7 mouse cellular contexts compared by ENCODE assay signal in genomic region chr15:78801971-78802741, GRCm38 (mm10). TPM values are rescaled to one million over a fixed set of nuclear protein-coding genes. Genes with fewer than 3 reads are reported as not detected.
DNase-seq lines count a peak whose midpoint lies in the region; ATAC-seq and TF ChIP-seq lines count a peak whose summit lies in the region.

No protein-coding gene starts in this region.

- peak overlapping the region; percentile 94 for H3K9ac ChIP-seq in heart, embryonic 16.5 days (ENCODE audit: low read length)
- H3K9ac ChIP-seq in limb, embryonic 12.5 days (replicated peaks), result peak overlapping the region; percentile 54; the same call in 1 of the 2 replicates
- peak overlapping the region; percentile 36 for H3K9ac ChIP-seq in midbrain, embryonic 15.5 days

- no peak for DNase-seq in adipocyte (ENCODE audit: low spot score)
- DNase-seq in urinary bladder, postnatal 25 days (ENCODE audit: low spot score), result no peak

- H3K27me3 ChIP-seq in E14TG2a.4 (ENCODE audit: insufficient read depth, low read length), result peaks cover 74% of the 10 kb centered on the region
- H3K27me3 ChIP-seq in heart, embryonic 16.5 days (ENCODE audit: control insufficient read depth, insufficient read depth, low read length), result peaks cover 9% of the 10 kb centered on the region
- peaks cover 98% of the 10 kb centered on the region for H3K27me3 ChIP-seq in limb, embryonic 12.5 days
- peaks cover 36% of the 10 kb centered on the region for H3K27me3 ChIP-seq in midbrain, embryonic 15.5 days (replicated peaks)

- H3K4me2 ChIP-seq in heart, embryonic 16.5 days (ENCODE audit: low read depth, low read length), result peak overlapping the region; percentile 98
- H3K4me2 ChIP-seq in limb, embryonic 12.5 days, result peak overlapping the region; percentile 75
- peak overlapping the region; percentile 68 for H3K4me2 ChIP-seq in midbrain, embryonic 15.5 days

- 5% methylated on average over 67 of the region's 67 CpGs for WGBS in heart, embryonic 16.5 days
- WGBS in limb, embryonic 12.5 days, result 5% methylated on average over 64 of the region's 67 CpGs
- WGBS in midbrain, embryonic 15.5 days, result 4% methylated on average over 67 of the region's 67 CpGs

- ATAC-seq in heart, embryonic 16.5 days (replicated peaks; ENCODE audit: extremely low read depth, insufficient read depth, low FRiP score), result peak; percentile 28
- ATAC-seq in limb, embryonic 12.5 days (ENCODE audit: insufficient number of reproducible peaks, insufficient read depth, low FRiP score, low TSS enrichment, low read depth), result no peak
- ATAC-seq in midbrain, embryonic 15.5 days (replicated peaks), result no peak

- peak overlapping the region; percentile 83 for H3K4me3 ChIP-seq in E14TG2a.4 (replicated peaks; ENCODE audit: low read length)
- H3K4me3 ChIP-seq in bone marrow macrophage, adult 2 months (ENCODE audit: insufficient read depth, low read length), result peak overlapping the region; percentile 51
- peak overlapping the region; percentile 80 for H3K4me3 ChIP-seq in heart, embryonic 16.5 days (ENCODE audit: low read length)
- peak overlapping the region; percentile 56 for H3K4me3 ChIP-seq in limb, embryonic 12.5 days (replicated peaks)
- H3K4me3 ChIP-seq in midbrain, embryonic 15.5 days, result peak overlapping the region; percentile 42

- H3K36me3 ChIP-seq in E14TG2a.4 (ENCODE audit: insufficient read depth, low read length), result peaks cover 3% of the 10 kb centered on the region; the same call in 1 of the 2 replicates
- peaks cover 2% of the 10 kb centered on the region; the same call in 1 of the 2 replicates for H3K36me3 ChIP-seq in heart, embryonic 16.5 days (ENCODE audit: control insufficient read depth, insufficient read depth)
- no peaks in the 10 kb centered on the region for H3K36me3 ChIP-seq in limb, embryonic 12.5 days
- H3K36me3 ChIP-seq in midbrain, embryonic 15.5 days (replicated peaks), result no peaks in the 10 kb centered on the region

- TF ChIP-seq POLR2A in bone marrow macrophage, adult 2 months (IDR thresholded peaks at IDR 0.05; ENCODE audit: borderline replicate concordance, low read depth, low read length), result no peak

- peaks cover 47% of the 10 kb centered on the region for H3K4me1 ChIP-seq in E14TG2a.4 (replicated peaks; ENCODE audit: low read depth, low read length)
- no peaks in the 10 kb centered on the region for H3K4me1 ChIP-seq in bone marrow macrophage, adult 2 months (ENCODE audit: control insufficient read depth, insufficient read depth, low read length)
- peaks cover 43% of the 10 kb centered on the region for H3K4me1 ChIP-seq in heart, embryonic 16.5 days (ENCODE audit: control insufficient read depth, insufficient read depth, low read length)
- H3K4me1 ChIP-seq in limb, embryonic 12.5 days (replicated peaks), result peaks cover 18% of the 10 kb centered on the region
- H3K4me1 ChIP-seq in midbrain, embryonic 15.5 days, result peaks cover 25% of the 10 kb centered on the region

- no peak overlapping the region for H3K27ac ChIP-seq in bone marrow macrophage, adult 2 months (ENCODE audit: insufficient read depth, low read depth, low read length)
- H3K27ac ChIP-seq in heart, embryonic 16.5 days (ENCODE audit: low read length), result peak overlapping the region; percentile 90
- no peak overlapping the region for H3K27ac ChIP-seq in limb, embryonic 12.5 days
- H3K27ac ChIP-seq in midbrain, embryonic 15.5 days, result no peak overlapping the region

- no peak for TF ChIP-seq CTCF in E14TG2a.4 (conservative IDR thresholded peaks at IDR 0.05; ENCODE audit: low read length)
- no peak for TF ChIP-seq CTCF in bone marrow macrophage, adult 2 months (IDR thresholded peaks at IDR 0.05; ENCODE audit: low read depth, low read length)

- no peaks in the 10 kb centered on the region for H3K9me3 ChIP-seq in E14TG2a.4 (ENCODE audit: low read length)
- no peaks in the 10 kb centered on the region for H3K9me3 ChIP-seq in heart, embryonic 16.5 days (replicated peaks; ENCODE audit: control insufficient read depth, low read length)
- H3K9me3 ChIP-seq in limb, embryonic 12.5 days, result no peaks in the 10 kb centered on the region
- no peaks in the 10 kb centered on the region for H3K9me3 ChIP-seq in midbrain, embryonic 15.5 days

RNA-seq across cellular contexts. Expression of gene Card10, which starts 0.7 kb away (rescaled TPM):
- polyA plus RNA-seq in bone marrow macrophage, adult 2 months (2012; ENCODE audit: insufficient read depth, insufficient read length, missing spikeins), result 0.23 TPM in 1 of 2 replicates, not detected in the other
- 6.3 and 7.4 TPM in 2 replicates for polyA plus RNA-seq in heart, embryonic 16.5 days (2015; fragmentation: Nextera tagmentation; extraction: Ambion mirVana)
- 3.3 and 4.2 TPM in 2 replicates for polyA plus RNA-seq in limb, embryonic 12.5 days (2016; fragmentation: Nextera tagmentation; extraction: Ambion mirVana)
- 2.1 and 2.3 TPM in 2 replicates for polyA plus RNA-seq in midbrain, embryonic 15.5 days (2015; fragmentation: Nextera tagmentation; extraction: Ambion mirVana)

RNA-seq across cellular contexts. Expression of gene Mfng, which starts 28.9 kb away (rescaled TPM):
- polyA plus RNA-seq in bone marrow macrophage, adult 2 months (2012; ENCODE audit: insufficient read depth, insufficient read length, missing spikeins), result 14.0 and 16.2 TPM in 2 replicates
- 19.6 and 19.8 TPM in 2 replicates for polyA plus RNA-seq in heart, embryonic 16.5 days (2015; fragmentation: Nextera tagmentation; extraction: Ambion mirVana)
- polyA plus RNA-seq in limb, embryonic 12.5 days (2016; fragmentation: Nextera tagmentation; extraction: Ambion mirVana), result 12.1 and 12.4 TPM in 2 replicates
- polyA plus RNA-seq in midbrain, embryonic 15.5 days (2015; fragmentation: Nextera tagmentation; extraction: Ambion mirVana), result 27.1 and 30.1 TPM in 2 replicates

RNA-seq across cellular contexts. Expression of gene Cdc42ep1, which starts 40.3 kb away (rescaled TPM):
- polyA plus RNA-seq in bone marrow macrophage, adult 2 months (2012; ENCODE audit: insufficient read depth, insufficient read length, missing spikeins), result 0.31 and 0.36 TPM in 2 replicates
- polyA plus RNA-seq in heart, embryonic 16.5 days (2015; fragmentation: Nextera tagmentation; extraction: Ambion mirVana), result 29.4 and 38.7 TPM in 2 replicates
- polyA plus RNA-seq in limb, embryonic 12.5 days (2016; fragmentation: Nextera tagmentation; extraction: Ambion mirVana), result 14.3 and 15.8 TPM in 2 replicates
- 13.1 and 15.7 TPM in 2 replicates for polyA plus RNA-seq in midbrain, embryonic 15.5 days (2015; fragmentation: Nextera tagmentation; extraction: Ambion mirVana)

RNA-seq across cellular contexts. Expression of gene Lgals2, which starts 53.2 kb away (rescaled TPM):
- polyA plus RNA-seq in bone marrow macrophage, adult 2 months (2012; ENCODE audit: insufficient read depth, insufficient read length, missing spikeins), result not detected in 2 replicates
- polyA plus RNA-seq in heart, embryonic 16.5 days (2015; fragmentation: Nextera tagmentation; extraction: Ambion mirVana), result 2.2 TPM in 1 of 2 replicates, not detected in the other
- polyA plus RNA-seq in limb, embryonic 12.5 days (2016; fragmentation: Nextera tagmentation; extraction: Ambion mirVana), result not detected in 2 replicates
- polyA plus RNA-seq in midbrain, embryonic 15.5 days (2015; fragmentation: Nextera tagmentation; extraction: Ambion mirVana), result 0.31 TPM in 1 of 2 replicates, not detected in the other

Comparison
In these comparisons a context has a peak if more than half of its experiments do, and no peak if none do; other contexts are left out.
1. H3K9ac ChIP-seq: peak in every context shown above with its lines; median percentile 94 in heart, embryonic 16.5 days; 54 in limb, embryonic 12.5 days; 36 in midbrain, embryonic 15.5 days.
2. RNA of gene Cdc42ep1, which starts 40.3 kb away (polyA plus RNA-seq): 29.4 to 38.7 TPM in heart, embryonic 16.5 days, 14.3 to 15.8 TPM in limb, embryonic 12.5 days and 13.1 to 15.7 TPM in midbrain, embryonic 15.5 days; 0.31 to 0.36 TPM in bone marrow macrophage, adult 2 months; every median in the first group is over 10 times any median in the second.
3. Peak in every context shown above with its lines, with median percentiles within 50 percentile points of each other: H3K4me3 ChIP-seq and H3K4me2 ChIP-seq.